ENCODE assay signal across 8 mouse cellular contexts in genomic region chr5:137351394-137351793, GRCm38 (mm10). TPM values are rescaled to one million over a fixed set of nuclear protein-coding genes. Genes with fewer than 3 reads are reported as not detected.
DNase-seq lines count a peak whose midpoint lies in the region; ATAC-seq lines count a peak whose summit lies in the region.

No protein-coding gene starts in this region.

- H3K27ac ChIP-seq in hindbrain, embryonic 12.5 days = peak overlapping the region; percentile 80
- peak overlapping the region; percentile 97 for H3K27ac ChIP-seq in midbrain, embryonic 10.5 days (replicated peaks)

- H3K27me3 ChIP-seq in hindbrain, embryonic 12.5 days = peaks cover 9% of the 10 kb centered on the region
- no peaks in the 10 kb centered on the region for H3K27me3 ChIP-seq in midbrain, embryonic 10.5 days (ENCODE audit: low read depth, poor library complexity, severe bottlenecking)

- H3K4me3 ChIP-seq in hindbrain, embryonic 12.5 days = peak overlapping the region; percentile 75
- H3K4me3 ChIP-seq in midbrain, embryonic 10.5 days = peak overlapping the region; percentile 96

- DNase-seq in embryo, embryonic 9.5 days (ENCODE audit: extremely low spot score) = peak; percentile 11
- no peak for DNase-seq in embryo, embryonic 10 days (ENCODE audit: low spot score)
- DNase-seq in Muller cell, postnatal 12 days (ENCODE audit: inconsistent ontology term) = peak; percentile 9
- no peak for DNase-seq in midbrain, embryonic 10.5 days (ENCODE audit: low spot score)
- DNase-seq in left cerebral cortex, adult 18-20 months (ENCODE audit: low spot score in 2 of 2) = no peak
- no peak for DNase-seq in adrenal gland, postnatal 10 days
- DNase-seq in right cerebral cortex, postnatal 25 days = no peak

- 13% methylated on average over 4 of the region's 4 CpGs for WGBS in hindbrain, embryonic 12.5 days
- 9% methylated on average over 4 of the region's 4 CpGs for WGBS in midbrain, embryonic 10.5 days

- no peaks in the 10 kb centered on the region for H3K9me3 ChIP-seq in hindbrain, embryonic 12.5 days (replicated peaks)
- H3K9me3 ChIP-seq in midbrain, embryonic 10.5 days (replicated peaks) = no peaks in the 10 kb centered on the region

- peaks cover 20% of the 10 kb centered on the region for H3K36me3 ChIP-seq in hindbrain, embryonic 12.5 days
- H3K36me3 ChIP-seq in midbrain, embryonic 10.5 days = peaks cover 38% of the 10 kb centered on the region

- peaks cover 45% of the 10 kb centered on the region for H3K4me1 ChIP-seq in hindbrain, embryonic 12.5 days
- peaks cover 75% of the 10 kb centered on the region for H3K4me1 ChIP-seq in midbrain, embryonic 10.5 days

- H3K9ac ChIP-seq in hindbrain, embryonic 12.5 days = peak overlapping the region; percentile 87

- peak overlapping the region; percentile 85 for H3K4me2 ChIP-seq in hindbrain, embryonic 12.5 days (replicated peaks)

- no peak for ATAC-seq in hindbrain, embryonic 12.5 days (ENCODE audit: low FRiP score)

RNA-seq across cellular contexts. Expression of gene Ephb4, which starts 1.5 kb away (rescaled TPM):
- 40.9 and 45.0 TPM in 2 replicates for polyA plus RNA-seq in hindbrain, embryonic 12.5 days (2016; fragmentation: Nextera tagmentation; extraction: Ambion mirVana)
- polyA plus RNA-seq in midbrain, embryonic 10.5 days (2016; fragmentation: Nextera tagmentation; extraction: Ambion mirVana) = 28.9 and 30.0 TPM in 2 replicates
- total RNA-seq in left cerebral cortex, adult 18-20 months (2021) = 1 to 10 TPM; 5.5 to 5.8 TPM
- total RNA-seq in adrenal gland, postnatal 10 days (2021) = 10 to 100 TPM; 71.9 to 73.6 TPM

RNA-seq across cellular contexts. Expression of gene Slc12a9, which starts 18.0 kb away (rescaled TPM):
- 21.9 and 23.6 TPM in 2 replicates for polyA plus RNA-seq in hindbrain, embryonic 12.5 days (2016; fragmentation: Nextera tagmentation; extraction: Ambion mirVana)
- 12.0 and 14.3 TPM in 2 replicates for polyA plus RNA-seq in midbrain, embryonic 10.5 days (2016; fragmentation: Nextera tagmentation; extraction: Ambion mirVana)
- 10 to 100 TPM; 20.3 to 23.9 TPM for total RNA-seq in left cerebral cortex, adult 18-20 months (2021)
- 10 to 100 TPM in 1 of 2 experiments, 1 to 10 TPM in 1; 9.2 to 12.6 TPM for total RNA-seq in adrenal gland, postnatal 10 days (2021)

RNA-seq across cellular contexts. Expression of gene Trip6, which starts 37.2 kb away (rescaled TPM):
- polyA plus RNA-seq in hindbrain, embryonic 12.5 days (2016; fragmentation: Nextera tagmentation; extraction: Ambion mirVana) = 40.0 and 40.7 TPM in 2 replicates
- 61.0 and 61.1 TPM in 2 replicates for polyA plus RNA-seq in midbrain, embryonic 10.5 days (2016; fragmentation: Nextera tagmentation; extraction: Ambion mirVana)
- 1 to 10 TPM; 4.8 to 5.9 TPM for total RNA-seq in left cerebral cortex, adult 18-20 months (2021)
- 10 to 100 TPM; 33.6 to 36.8 TPM for total RNA-seq in adrenal gland, postnatal 10 days (2021)

RNA-seq across cellular contexts. Expression of gene Srrt, which starts 43.9 kb away (rescaled TPM):
- 151 and 152 TPM in 2 replicates for polyA plus RNA-seq in hindbrain, embryonic 12.5 days (2016; fragmentation: Nextera tagmentation; extraction: Ambion mirVana)
- 190 and 192 TPM in 2 replicates for polyA plus RNA-seq in midbrain, embryonic 10.5 days (2016; fragmentation: Nextera tagmentation; extraction: Ambion mirVana)
- 100 to 1,000 TPM; 185 to 191 TPM for total RNA-seq in left cerebral cortex, adult 18-20 months (2021)
- 100 to 1,000 TPM; 130 to 173 TPM for total RNA-seq in adrenal gland, postnatal 10 days (2021)

RNA-seq across cellular contexts. Expression of gene Ufsp1, which starts 57.0 kb away (rescaled TPM):
- polyA plus RNA-seq in hindbrain, embryonic 12.5 days (2016; fragmentation: Nextera tagmentation; extraction: Ambion mirVana) = 8.1 and 10.3 TPM in 2 replicates
- 9.6 and 11.0 TPM in 2 replicates for polyA plus RNA-seq in midbrain, embryonic 10.5 days (2016; fragmentation: Nextera tagmentation; extraction: Ambion mirVana)
- total RNA-seq in left cerebral cortex, adult 18-20 months (2021) = 10 to 100 TPM; 12.2 to 13.4 TPM
- total RNA-seq in adrenal gland, postnatal 10 days (2021) = 10 to 100 TPM in 1 of 2 experiments, 1 to 10 TPM in 1; 7.6 to 11.5 TPM

Comparison
In these comparisons a context has a peak if more than half of its experiments do, and no peak if none do; other contexts are left out.
1. DNase-seq: peak in embryo, embryonic 9.5 days (single experiment) and Muller cell, postnatal 12 days (single experiment); none in embryo, embryonic 10 days (single experiment), midbrain, embryonic 10.5 days (single experiment), left cerebral cortex, adult 18-20 months (0 of 2), adrenal gland, postnatal 10 days (single experiment) and right cerebral cortex, postnatal 25 days (single experiment).
2. RNA of gene Ephb4, which starts 1.5 kb away (total RNA-seq): 71.9 to 73.6 TPM in adrenal gland, postnatal 10 days; 5.5 to 5.8 TPM in left cerebral cortex, adult 18-20 months; every median in the first group is over 10 times any median in the second.
3. RNA of gene Trip6, which starts 37.2 kb away (total RNA-seq): 33.6 to 36.8 TPM in adrenal gland, postnatal 10 days; 4.8 to 5.9 TPM in left cerebral cortex, adult 18-20 months; every median in the first group is over 4 times any median in the second.